Mouse (Mus musculus): ENCODE data around the gene Lmnb2.

Gene Lmnb2

GRCm38 (mm10) chr10:80917779-80918434 lies at the start of gene Lmnb2:
Lmnb2 (minus strand) TSS chr10:80918245.
- peak; percentile 60 to 65 for DNase-seq

GRCm38 (mm10) chr10:80967101-80967656 lies 49.1 kb upstream of the Lmnb2 start:
- no peak for DNase-seq

GRCm38 (mm10) chr10:80966296-80966695 lies 48.3 kb upstream of the Lmnb2 start:
- no peak for DNase-seq

- no peak for DNase-seq
Measured at GRCm38 (mm10) chr10:80963031-80963975, 45.3 kb upstream of the Lmnb2 start.

- no peak for DNase-seq
Measured at GRCm38 (mm10) chr10:80962585-80962984, 44.5 kb upstream of the Lmnb2 start.

GRCm38 (mm10) chr10:80962051-80962472 lies 44.0 kb upstream of the Lmnb2 start:
- no peak for DNase-seq

- no peak for DNase-seq
Measured at GRCm38 (mm10) chr10:80960551-80961508, 42.8 kb upstream of the Lmnb2 start.

- DNase-seq = no peak
Measured at GRCm38 (mm10) chr10:80958979-80959637, 41.1 kb upstream of the Lmnb2 start.

- no peak for DNase-seq
Measured at GRCm38 (mm10) chr10:80957791-80958190, 39.7 kb upstream of the Lmnb2 start.

- no peak for DNase-seq
Measured at GRCm38 (mm10) chr10:80956901-80957300, 38.9 kb upstream of the Lmnb2 start.

- DNase-seq = no peak
Measured at GRCm38 (mm10) chr10:80956385-80956784, 38.3 kb upstream of the Lmnb2 start.

- peak; percentile 46 to 53 for DNase-seq
Measured at GRCm38 (mm10) chr10:80955536-80955935, 37.5 kb upstream of the Lmnb2 start.

GRCm38 (mm10) chr10:80954843-80955242 lies 36.8 kb upstream of the Lmnb2 start:
- no peak for DNase-seq

- DNase-seq = no peak
Measured at GRCm38 (mm10) chr10:80954415-80954814, 36.4 kb upstream of the Lmnb2 start.

- no peak for DNase-seq
Measured at GRCm38 (mm10) chr10:80952449-80952848, 34.4 kb upstream of the Lmnb2 start.

- DNase-seq = no peak
Measured at GRCm38 (mm10) chr10:80951761-80952390, 33.8 kb upstream of the Lmnb2 start.

- no peak for DNase-seq
Measured at GRCm38 (mm10) chr10:80950314-80950713, 32.3 kb upstream of the Lmnb2 start.

- DNase-seq = no peak
Measured at GRCm38 (mm10) chr10:80949081-80949480, 31.0 kb upstream of the Lmnb2 start.

- DNase-seq = no peak
Measured at GRCm38 (mm10) chr10:80948570-80948969, 30.5 kb upstream of the Lmnb2 start.

- DNase-seq = no peak
Measured at GRCm38 (mm10) chr10:80947802-80948201, 29.8 kb upstream of the Lmnb2 start.

Data from thymus, postnatal 36 days (tissue).